Mouse (Mus musculus) spleen, embryonic (tissue): ENCODE results near the gene Cmah.

Experiments
- CTCF ChIA-PET: fragments of 350-600 bp; sonication (Branson Sonifier 250); formaldehyde crosslinking; loops from one replicate; lab custom pipeline; 2022; lab: Charles Lee

Gene Cmah

DNA sequence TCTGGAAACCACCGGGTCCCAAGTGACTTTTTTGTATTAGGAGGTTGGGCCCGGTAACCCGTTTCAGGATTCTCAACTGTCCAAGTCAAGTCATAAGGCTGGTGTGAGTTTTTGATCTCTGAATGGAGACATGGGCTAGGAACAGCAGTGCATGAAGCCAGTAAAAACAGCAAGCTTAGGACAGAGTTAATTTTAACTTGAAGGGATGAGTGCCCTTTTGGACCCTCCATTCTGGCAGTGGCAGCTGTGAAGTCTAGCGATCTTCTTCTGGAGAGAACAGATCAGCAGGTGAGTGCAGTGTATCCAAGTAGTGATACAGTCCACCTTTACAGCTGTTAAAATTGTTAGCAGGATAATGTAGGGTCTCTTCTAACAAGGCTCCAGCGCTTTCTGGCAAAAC, at the start of gene Cmah:
Gene Cmah, plus strand, starts transcription at position 204 of the 400 bp plus-strand sequence.
- CTCF ChIA-PET: no interaction called here

DNA sequence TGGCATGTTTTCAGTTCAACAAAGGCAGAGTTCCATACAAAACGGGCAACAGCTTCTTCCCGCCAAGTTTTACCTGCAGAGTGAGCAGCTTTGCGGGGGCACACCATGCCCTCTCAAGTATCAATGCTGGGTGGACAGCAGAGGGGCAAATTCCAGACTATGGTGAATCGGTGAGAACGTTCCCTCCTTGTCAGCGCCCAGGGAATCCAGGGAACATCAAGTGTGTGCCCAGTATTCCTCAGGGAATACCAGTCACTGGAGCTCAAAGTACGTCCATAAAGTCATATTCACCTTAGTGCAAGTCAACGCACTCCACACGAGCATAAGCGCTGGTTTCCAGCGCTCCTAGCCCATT, 47.8 kb upstream of the Cmah start:
- CTCF ChIA-PET: no interaction called here

DNA sequence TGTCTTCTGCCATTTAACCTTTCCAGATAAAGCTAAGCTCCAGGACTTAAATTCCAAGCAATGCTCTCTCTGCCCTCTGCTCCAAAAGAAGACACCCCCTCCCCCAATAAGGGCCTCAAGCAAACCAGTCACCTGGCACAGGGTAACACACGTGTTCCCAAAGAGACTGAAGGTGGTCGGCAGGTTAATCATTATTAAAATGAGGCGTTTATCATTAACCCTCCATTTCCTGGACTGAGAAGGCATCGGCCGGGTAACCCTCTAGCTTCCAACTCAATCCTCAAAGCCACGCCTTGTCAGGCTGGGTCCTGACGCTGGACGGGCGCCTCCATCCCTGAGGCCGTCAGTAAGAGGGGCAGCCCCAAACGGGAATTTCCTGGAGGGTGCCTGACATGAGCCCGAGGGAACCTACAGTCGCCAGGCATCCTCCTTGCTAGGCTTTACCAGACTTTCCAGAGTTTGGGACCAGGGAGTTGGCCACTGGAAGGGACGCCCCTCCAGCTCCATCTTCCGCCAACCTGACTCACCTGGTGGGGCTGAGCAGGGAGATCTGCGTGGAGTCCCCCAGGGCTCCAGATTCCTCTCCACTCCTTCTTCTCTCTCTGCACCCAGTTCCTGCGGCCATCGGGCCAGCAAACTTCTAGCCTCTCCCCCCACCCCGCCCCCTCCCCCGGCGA, 47.3 kb upstream of the Cmah start:
- CTCF ChIA-PET: interaction anchor here (0.7 kb wide), 1 partner anchor 237 kb away, joined by 16 read pairs; no protein-coding TSS in a partner anchor

DNA sequence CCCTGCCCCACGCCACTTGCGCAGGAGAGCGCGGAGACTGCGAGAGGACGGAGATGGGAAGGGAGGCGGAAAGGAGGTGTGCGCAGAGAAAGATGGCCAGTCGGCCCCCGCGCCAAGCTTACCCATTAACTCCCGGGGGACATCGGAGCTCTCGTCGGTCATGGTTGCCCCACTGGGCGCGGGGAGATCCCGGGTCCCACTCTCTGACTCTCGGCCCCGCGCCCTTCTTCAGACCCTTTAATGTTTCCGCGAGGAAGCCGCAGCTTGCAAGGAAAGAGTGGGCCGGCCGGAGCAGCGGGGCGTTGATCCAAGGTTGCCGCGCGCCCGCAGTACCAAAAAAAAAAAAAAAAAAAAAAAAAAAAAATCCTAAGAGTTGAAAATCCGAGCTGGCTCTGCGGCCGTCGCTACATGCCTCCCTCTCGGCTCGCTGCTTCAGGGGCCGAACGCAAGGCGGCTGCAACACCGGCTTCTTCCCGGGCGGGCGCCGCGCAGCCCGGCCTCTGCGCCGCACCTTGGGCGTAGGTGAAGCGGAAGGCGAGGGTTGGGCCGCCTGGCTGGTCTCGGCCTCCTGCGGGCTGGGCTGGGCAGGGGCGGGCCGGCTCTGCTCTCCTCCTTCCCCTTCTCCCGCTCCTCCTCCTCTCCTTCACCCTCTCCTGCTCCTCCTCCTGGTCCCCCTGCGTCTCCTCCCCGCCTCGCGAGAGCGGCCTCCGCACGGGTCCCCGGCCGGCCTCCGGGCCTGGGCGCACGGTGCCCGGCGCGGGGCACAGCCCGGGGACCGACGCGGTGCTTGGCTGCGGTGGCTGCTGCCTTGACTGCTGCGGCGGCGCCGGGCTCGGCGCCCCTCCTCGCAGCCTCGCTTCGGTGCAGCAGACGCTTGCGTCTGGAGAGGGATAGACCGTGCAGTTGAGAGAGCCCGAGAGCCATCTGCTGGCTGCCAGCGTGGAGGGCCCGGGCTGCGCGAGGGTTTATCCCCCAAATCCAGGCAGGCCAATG, 46.5 kb upstream of the Cmah start, which contains the start of gene Carmil1:
Gene Carmil1, minus strand, starts transcription at position 357 of the 993 bp plus-strand sequence.
- CTCF ChIA-PET: interaction anchor here (0.6 to 0.7 kb wide), 3 partner anchors 11 to 238 kb away, joined by 3 to 16 read pairs (median 5); no protein-coding TSS in a partner anchor

GRCm38 (mm10) chr13:24287381-24287780, 39.8 kb upstream of the Cmah start:
- CTCF ChIA-PET: interaction anchor here (0.5 kb wide), 1 partner anchor 343 kb away, joined by 6 read pairs; no protein-coding TSS in a partner anchor

DNA sequence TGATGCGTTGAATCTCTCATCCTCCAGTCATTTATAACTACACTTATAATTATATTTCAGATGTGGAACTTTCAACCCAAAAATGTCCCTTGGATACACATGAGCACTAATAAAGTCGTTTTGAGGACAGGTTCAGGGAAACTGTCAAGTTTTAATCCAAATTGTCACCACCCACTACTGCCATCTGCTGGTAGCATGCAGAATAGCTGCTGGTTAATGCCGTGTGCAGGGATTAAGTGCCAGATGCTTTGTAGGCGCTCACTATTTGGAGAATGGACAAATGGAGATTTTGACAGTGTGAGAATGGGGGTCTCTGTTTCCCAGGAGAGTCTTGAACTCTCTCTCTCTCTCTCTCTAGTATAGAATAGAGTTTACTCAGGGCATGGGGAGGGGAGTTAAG, 30.0 kb upstream of the Cmah start:
- CTCF ChIA-PET: no interaction called here

GRCm38 (mm10) chr13:24305486-24305885, 21.7 kb upstream of the Cmah start:
- CTCF ChIA-PET: no interaction called here

DNA sequence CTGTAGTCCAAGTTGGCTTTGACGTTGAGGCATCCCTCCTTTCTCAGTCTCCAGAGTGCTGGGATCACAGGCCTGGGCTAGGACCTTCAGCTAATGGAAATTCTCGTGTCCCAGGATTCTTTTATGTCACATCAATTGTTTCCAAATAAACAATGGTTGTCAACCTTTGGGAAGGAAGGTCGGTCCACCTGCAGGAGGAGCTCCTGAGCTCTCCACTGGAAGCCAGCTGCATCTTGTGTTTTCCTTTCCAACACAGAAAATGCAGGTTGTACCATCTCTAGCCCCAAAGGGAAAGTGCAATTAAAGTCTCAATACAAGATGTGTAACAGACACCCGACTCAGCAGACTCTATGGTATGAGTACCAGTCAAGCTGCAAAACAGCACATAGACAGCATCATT, 21.0 kb upstream of the Cmah start:
- CTCF ChIA-PET: no interaction called here

DNA sequence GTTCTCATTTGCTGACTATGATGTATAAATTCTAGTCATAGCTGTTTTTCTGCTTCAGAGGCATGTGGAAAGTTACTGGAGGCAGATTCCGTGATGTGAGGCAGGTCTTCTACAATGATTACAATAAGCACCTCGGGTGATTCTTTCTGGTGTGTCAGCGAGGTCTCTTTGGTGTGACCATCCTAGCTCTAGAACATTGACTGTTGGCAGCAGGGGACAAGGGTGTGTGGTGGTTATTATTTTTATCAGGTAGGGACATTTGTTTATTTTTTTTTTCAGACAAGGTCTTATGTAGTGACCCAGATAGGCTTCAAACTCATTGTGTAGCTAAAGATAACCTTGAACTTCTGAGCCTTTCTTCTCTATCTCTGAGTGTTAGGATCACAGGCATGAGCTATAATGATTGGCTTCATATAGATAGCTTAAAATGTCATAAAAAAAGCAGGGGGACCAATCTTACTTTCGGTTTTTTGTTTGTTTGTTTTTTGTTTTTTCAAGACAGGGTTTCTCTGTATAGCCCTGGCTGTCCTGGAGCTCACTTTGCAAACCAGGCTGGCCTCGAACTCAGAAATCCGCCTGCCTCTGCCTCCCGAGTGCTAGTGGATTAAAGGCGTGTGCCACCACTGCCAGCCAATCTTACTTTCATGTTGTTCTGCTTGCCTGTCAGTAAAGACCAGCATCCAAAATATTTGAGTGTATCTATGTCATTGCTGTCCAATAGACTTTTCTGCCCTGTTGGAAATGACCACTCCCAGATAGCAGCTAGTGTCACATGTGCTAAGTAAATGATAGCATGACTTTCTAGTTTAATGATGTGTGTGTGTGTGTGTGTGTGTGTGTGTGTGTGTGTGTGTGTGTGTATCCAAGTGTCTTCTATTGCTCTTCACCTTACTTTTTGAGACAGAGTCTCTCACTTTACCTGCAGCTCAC, 15.9 kb upstream of the Cmah start:
- CTCF ChIA-PET: interaction anchor here (0.5 to 1.0 kb wide), 3 partner anchors 13 to 335 kb away, joined by 3 to 4 read pairs (median 3); no protein-coding TSS in a partner anchor

DNA sequence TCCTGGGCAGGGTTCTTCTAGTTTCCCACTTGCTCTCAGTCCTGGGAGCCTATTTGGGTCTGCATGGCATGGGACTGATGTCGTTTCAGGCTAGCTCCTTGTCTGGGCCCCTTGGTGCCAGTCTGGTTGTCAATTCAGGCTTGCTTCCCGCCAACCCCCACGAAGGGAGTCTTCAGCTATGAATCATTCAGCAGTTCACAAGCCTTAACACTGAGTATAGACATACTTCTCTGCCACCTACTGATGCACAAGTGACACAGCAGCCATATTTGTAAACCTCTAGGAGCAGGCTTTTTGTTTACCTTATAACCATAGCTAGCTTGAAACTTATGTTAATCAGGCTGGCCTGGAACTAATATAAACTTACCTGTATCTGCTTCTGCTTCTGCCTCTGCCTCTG, 10.6 kb upstream of the Cmah start:
- CTCF ChIA-PET: no interaction called here

- CTCF ChIA-PET: no interaction called here
These were observed 8.6 kb upstream of the Cmah start for GRCm38 (mm10) chr13:24318618-24319017.

GRCm38 (mm10) chr13:24321313-24321712, 5.9 kb upstream of the Cmah start:
- CTCF ChIA-PET: no interaction called here

- CTCF ChIA-PET: no interaction called here
These were observed 1.0 kb downstream of the Cmah start for GRCm38 (mm10) chr13:24328036-24328817.

DNA sequence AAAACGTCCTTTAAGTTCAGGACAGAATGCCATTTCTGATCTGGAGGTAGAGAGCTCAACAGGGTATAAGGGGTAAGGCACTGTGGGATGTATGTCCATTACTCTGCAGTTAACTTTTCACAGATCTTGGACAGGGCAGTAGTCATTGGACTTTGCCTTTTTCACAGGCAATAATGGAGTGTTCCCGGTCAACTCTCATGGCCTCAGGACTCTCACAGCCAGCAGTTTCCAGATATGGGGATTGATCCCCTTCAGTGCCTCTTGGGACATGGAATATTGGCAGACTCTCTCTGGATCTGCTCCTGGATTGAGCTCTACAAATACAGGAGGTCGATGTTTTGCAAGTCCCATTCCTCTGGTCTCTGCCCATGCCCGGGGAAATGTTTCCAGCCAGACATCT, 2.9 kb downstream of the Cmah start:
- CTCF ChIA-PET: no interaction called here

DNA sequence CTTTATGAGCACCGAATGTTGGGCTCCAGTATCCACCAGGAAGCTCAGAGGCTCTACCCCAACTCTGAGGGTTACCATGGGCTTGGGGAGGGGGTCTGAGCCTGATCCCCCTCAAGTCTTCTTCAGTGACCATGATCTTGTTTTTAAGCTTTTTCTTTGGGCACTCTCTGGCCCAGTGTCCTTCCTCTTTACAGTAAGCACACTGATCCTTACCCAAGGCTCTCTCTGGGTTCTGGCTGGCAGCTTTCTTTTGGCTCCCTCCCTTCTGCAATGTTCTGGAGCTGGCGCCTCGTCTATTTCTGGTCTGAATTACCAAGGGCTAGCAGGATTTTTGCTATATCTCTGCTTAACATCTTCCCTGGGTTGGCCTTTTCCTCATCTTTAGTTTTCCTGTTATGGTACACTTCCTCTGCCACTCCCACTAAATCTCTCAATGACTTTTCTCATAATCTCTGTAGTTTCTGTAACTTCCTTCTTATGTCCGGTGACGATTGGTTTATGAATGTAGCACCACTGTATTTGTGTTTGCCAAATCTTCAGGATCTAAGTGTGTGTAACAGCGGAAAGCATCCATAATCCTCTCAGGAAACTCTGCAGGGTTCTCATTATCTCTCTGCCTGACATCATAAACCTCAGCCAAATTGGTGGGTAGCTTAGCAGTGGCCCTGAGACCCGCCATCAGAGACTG, 3.8 kb downstream of the Cmah start:
- CTCF ChIA-PET: interaction anchor here (0.8 kb wide), 1 partner anchor 49 kb away, joined by 3 read pairs; no protein-coding TSS in a partner anchor

GRCm38 (mm10) chr13:24332537-24332936, 5.3 kb downstream of the Cmah start:
- CTCF ChIA-PET: no interaction called here

DNA sequence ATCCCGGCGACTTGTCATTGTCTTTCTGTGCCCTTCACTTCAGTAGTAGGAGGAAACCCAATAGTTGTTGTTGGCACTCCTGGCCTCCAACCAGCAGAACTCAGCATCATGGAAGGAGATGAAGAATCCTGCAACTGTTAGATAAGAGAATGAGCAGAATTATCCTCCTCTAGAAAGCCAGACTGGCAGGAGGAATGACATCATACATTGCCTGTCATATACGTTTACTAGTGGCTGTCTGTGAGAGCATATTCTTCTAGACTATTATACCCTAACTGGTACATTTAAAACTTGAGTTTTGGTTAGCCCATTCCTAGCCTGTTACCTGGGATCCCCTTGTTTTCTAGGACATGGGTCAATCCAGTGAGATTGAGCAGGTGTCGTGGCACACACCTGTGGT, 9.6 kb downstream of the Cmah start:
- CTCF ChIA-PET: no interaction called here

- CTCF ChIA-PET: interaction anchor here (0.6 to 0.7 kb wide), 2 partner anchors 297 to 429 kb away, joined by 3 to 5 read pairs; no protein-coding TSS in a partner anchor
These were observed 10.7 kb downstream of the Cmah start for GRCm38 (mm10) chr13:24337874-24338273.

DNA sequence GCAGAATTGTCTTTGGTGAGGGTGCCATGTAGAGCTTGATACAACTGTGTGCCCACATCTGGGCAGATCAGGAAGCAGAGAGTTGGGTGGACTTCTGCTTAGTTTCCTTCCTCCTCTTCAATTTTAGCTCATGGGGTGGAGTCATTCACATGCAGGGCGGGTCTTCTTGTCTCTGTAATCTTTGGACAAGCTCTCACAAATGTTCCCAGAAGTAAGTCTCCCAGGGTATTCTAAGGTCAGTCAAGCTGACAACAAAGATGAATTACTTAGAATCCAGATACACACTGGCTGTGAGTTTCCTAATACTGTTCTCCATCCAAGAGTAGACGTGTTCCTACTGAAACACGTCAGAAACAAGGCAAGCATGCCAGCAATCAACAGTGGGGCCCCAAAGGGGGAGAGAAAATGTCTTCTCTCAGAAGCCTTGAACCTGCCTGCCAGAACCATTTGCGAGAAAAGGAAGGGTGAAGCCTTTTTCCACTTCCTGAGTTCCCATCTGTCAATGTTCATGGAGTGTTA, 11.2 kb downstream of the Cmah start:
- CTCF ChIA-PET: interaction anchor here (0.7 kb wide), 1 partner anchor 297 kb away, joined by 3 read pairs; no protein-coding TSS in a partner anchor
